Mouse (Mus musculus) heart, adult 9 months (tissue): Measurements from ENCODE around the gene Ciao2a.
A peak's percentile ranks its signal among the peaks of the same experiment; 100 is the strongest.

Experiments
- DNase-seq, 2 experiments: peaks; one replicate each; pipeline ENCODE4 v3.0.0; 2022; ENCODE audit warnings: low spot score in 2 of 2

Ciao2a gene

GRCm38 (mm10) chr9:66162995-66163394 is 36.6 kb downstream of the Ciao2a start:
- peak; percentile 42 to 57 for DNase-seq

GRCm38 (mm10) chr9:66167222-66167621 is 40.8 kb downstream of the Ciao2a start:
- DNase-seq = no peak

- DNase-seq = no peak
Observed at GRCm38 (mm10) chr9:66168233-66168632, 41.8 kb downstream of the Ciao2a start.

- no peak for DNase-seq
Observed at GRCm38 (mm10) chr9:66170506-66170905, 44.1 kb downstream of the Ciao2a start.

- DNase-seq = no peak
Observed at GRCm38 (mm10) chr9:66171275-66171921, 45.0 kb downstream of the Ciao2a start.

- no peak for DNase-seq
Observed at GRCm38 (mm10) chr9:66173316-66173855, 47.0 kb downstream of the Ciao2a start.

GRCm38 (mm10) chr9:66174985-66175384 is 48.6 kb downstream of the Ciao2a start:
- no peak for DNase-seq

GRCm38 (mm10) chr9:66177975-66178374 is 51.6 kb downstream of the Ciao2a start:
- DNase-seq = no peak

- DNase-seq = peak; percentile 57 to 62
Observed at GRCm38 (mm10) chr9:66179795-66180194, 53.4 kb downstream of the Ciao2a start.

- no peak for DNase-seq
Observed at GRCm38 (mm10) chr9:66181126-66181825, 54.9 kb downstream of the Ciao2a start.

GRCm38 (mm10) chr9:66181826-66182678 is 55.6 kb downstream of the Ciao2a start:
- no peak for DNase-seq

GRCm38 (mm10) chr9:66182679-66182993 is 56.2 kb downstream of the Ciao2a start:
- DNase-seq = no peak

- no peak for DNase-seq
Observed at GRCm38 (mm10) chr9:66183023-66183422, 56.6 kb downstream of the Ciao2a start.

- DNase-seq = peak in 1 of 2 experiments; percentile 19
Observed at GRCm38 (mm10) chr9:66184572-66184971, 58.2 kb downstream of the Ciao2a start.

- no peak for DNase-seq
Observed at GRCm38 (mm10) chr9:66186426-66186825, 60.0 kb downstream of the Ciao2a start.
